Mouse (Mus musculus) cerebellum, adult 11 months (tissue): Measurements from ENCODE around the gene Cacna2d3.

Experiments
- DNase-seq: peaks from one replicate; pipeline ENCODE4 v3.0.0; 2022

Cacna2d3 gene

DNA sequence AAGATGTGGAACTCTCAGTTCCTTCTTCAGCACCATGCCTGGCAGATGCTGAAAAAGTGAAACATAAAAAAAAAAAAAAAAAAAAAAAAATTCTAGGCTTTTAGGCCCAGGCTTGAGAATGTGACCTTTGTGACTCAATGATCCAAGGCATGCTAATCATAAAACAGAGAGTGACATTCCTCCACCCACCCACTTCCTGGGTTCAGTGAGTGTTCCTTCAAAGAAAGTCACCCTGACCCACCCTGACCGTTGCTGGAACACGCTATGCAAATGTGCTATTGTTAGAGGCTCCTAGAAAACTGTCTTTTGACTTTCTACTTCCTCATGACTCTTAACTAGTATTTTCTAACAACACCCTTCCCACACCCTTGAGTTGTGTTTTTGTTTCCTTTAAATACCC, 338.9 kb downstream of the Cacna2d3 start:
- DNase-seq: no peak

DNA sequence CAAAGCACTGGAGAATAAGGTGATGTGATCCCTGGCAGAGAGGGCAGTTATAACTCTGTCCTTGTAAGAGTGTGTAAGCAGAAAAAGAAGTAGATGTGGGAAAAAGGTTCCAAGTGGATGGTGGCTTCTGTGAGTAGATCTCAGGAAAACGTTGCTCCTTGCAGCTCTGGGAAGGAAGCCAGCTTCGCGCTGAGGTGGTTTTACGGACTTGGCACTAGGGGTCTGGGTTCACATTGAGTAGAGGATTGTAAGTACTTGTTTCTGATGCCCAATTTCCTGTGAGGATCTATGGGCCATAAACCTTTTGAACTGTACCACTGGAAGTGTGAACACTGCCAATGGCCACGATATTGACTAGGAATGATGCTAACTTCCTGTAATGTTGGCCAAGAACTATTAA, 354.8 kb downstream of the Cacna2d3 start:
- no peak for DNase-seq

DNA sequence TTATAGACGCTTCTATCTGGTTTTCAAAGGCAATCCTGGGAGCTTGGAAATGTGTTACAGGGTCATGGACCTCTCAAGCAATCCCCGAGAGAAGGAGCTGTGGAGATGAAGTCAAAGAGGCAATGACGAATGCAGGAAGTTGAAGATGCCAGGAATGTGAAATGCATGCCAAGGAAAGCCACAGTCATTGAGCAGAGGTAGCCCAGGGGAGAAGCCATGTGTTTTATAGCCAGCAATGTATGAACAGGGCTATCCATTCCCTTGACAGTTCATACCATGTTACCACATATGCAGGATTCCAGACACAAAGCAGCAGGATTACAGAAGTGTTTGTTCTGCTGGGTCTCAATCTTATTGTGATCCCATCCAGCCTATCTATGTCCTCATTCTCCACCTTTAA, 359.2 kb downstream of the Cacna2d3 start:
- DNase-seq: no peak

DNA sequence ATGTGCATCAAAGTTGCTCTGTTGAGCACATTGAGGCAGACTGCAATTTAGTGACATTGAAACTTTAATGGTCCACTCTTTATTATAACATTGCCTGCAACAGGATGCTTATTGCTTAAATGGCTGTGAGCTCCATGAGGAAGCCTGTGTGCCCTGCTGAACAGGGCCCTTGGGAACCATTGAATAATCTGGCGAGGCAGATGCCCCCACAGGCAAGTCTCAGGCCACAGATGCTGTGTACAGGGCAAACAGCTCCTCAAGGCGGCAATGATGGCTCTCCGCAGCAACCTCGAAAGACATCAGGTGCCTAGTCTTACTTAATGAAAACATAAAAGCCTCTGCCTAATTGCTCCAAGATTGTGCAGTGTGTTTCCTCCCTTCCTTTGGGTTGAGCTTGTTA, 371.0 kb downstream of the Cacna2d3 start:
- no peak for DNase-seq

DNA sequence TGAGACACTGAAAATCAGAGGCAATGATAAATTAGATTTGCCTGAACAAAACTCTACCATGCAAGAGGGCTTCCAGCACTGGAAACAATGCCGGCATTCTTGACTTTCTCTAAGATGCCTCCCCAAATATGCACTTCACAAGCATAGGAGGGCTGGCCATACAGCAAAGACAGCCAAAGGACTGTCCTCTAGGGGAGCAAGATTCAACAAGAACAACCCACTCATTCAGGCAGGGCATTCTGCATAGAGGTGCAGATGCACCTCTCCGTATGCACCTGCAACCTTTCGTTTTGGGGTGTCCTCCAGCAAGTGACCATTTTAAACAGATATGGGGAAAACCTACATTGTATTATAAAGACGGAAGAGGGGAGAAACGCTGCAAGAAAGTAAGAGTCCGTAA, 380.1 kb downstream of the Cacna2d3 start:
- no peak for DNase-seq

DNA sequence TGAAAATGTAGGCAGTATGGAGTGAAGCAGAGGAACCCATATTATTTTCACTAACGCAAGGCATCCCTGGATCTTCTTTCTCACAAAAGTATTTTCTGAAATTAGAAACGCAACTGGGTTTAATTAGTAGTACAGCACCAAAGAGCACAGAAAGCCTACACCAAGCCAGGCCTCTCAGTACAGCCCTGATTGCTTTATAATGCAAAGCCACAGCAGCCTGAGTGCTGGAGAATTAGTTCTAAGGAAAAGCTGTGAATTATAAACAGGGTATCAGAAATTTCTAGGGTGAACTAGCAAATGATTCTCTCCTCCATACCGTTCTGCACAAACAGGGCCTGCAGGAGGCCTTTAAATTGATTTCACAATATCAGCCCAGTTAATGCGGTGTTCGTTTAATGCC, 380.9 kb downstream of the Cacna2d3 start:
- no peak for DNase-seq

DNA sequence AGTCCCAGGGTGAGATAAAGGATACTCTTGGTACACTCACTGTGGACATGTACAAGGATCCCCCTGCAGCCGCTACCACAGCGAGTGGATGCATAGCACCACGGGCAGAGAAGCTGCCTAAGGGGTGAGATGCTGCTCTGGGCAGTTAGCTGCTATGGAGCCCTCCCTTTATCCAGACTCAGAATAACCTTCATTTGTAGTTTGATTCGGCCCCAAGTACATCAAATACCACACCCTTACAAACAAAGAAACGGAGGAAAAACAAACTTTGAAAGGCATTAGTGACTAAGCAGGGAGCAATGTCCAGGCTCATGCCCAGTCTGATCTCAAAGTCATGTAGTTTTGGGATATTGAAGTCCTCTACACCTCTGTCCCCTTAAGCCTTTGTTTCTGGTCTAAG, 386.8 kb downstream of the Cacna2d3 start:
- DNase-seq: no peak

DNA sequence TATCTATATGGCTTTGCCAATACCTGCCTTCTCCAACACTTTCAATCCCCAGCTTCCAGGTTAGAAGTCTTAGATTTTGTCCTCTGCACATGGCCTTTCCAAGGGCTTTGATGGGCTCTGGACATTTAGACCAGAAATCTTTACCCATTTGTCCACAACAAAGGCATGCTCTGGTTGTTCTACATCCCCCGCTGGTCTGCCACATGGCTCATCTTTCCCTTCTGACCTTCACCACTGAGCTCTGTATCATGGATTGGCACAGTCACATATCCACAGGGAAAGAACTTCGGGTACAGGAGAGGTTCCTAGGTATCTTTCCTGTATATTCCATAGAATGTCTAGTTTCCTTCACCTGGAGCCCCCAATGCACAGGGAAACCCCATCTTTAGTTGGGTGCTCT, 387.4 kb downstream of the Cacna2d3 start:
- DNase-seq: peak; percentile 52

DNA sequence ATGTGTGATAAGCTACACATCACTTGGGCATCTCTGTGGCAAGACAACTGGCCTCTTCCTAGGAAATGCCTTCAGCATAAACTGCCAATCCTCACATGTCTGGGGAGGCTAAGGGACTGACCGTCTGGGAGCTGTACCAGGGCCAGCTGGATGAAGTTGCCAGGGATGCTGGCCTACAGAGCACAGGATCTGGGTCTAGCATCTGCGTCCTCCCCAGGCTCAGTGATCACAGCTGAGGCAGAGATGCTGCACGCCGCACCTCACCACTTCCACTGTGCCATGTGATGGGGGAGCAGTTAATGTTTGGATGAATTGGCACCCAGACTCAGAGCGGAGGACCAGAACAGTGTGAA, 397.3 kb downstream of the Cacna2d3 start:
- peak; percentile 58 for DNase-seq

DNA sequence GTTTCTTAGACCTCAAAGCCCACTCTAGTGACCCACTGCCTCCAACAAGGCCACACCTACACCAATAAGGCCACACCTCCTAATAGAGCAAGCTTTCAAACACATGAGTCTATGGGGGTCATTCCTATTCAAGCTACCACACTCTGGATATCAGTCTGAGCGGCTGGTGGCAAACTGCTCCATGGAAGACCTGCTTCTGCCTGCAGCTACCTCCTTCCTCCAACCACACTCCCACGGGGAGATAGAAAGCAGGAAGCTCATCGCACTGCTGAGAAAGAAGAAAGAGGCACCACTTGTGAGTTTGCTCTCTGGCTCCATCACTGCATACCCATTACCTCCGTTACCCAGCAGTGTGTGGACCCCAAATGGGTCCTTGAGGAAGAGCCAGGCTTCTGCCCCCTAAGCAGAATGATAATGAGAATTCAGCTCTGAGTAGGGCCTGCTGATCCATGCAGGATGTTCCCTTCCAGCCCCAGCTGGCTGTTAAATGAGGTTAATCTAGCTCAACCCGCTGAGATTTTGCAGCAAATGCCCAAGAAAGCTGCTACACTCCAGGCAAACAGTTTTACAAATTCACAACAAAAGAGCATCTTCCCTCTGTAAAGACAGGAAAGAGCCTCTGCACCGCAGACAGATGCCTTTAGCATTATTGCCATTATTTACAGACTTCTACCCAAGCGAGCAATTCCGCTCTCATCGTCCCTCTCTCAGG, 397.8 kb downstream of the Cacna2d3 start:
- no peak for DNase-seq

DNA sequence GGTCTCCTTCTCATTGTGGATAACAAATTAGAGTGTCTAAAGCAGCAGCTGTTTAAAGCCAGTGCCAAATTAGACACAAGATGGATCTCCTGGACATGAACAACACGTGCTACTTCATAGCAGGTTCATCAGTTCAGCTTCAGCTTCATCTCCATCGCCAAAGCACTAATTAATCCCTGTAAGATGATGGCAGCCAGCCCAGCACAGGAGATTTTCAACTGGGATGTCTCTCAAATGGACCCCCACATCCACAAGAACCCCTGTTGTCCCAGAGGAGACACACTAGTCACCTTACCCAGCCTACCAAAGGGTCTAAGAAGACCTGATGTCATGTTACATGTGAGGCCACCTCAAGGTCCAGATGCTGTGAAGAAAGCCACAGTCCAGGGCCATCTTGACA, 408.2 kb downstream of the Cacna2d3 start:
- DNase-seq: no peak

DNA sequence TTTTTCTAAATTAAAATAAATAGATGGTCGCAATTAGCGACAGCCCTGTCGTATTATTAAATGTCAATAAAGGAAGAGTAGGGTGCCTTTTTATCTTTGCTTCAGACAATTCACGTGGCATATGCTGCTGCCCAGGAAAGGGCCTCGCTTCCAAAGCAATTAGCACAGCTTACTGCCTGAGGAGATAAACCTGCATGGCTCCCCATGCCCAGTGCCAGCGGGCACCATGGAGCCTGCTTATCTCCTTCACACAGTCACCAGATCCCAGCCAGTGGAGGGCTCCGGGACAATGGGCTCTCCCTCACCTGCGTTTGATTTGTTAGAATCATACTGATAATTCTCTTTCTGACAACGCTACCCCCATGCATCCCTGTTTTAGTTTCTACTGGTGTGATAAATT, 416.0 kb downstream of the Cacna2d3 start:
- peak; percentile 12 for DNase-seq

DNA sequence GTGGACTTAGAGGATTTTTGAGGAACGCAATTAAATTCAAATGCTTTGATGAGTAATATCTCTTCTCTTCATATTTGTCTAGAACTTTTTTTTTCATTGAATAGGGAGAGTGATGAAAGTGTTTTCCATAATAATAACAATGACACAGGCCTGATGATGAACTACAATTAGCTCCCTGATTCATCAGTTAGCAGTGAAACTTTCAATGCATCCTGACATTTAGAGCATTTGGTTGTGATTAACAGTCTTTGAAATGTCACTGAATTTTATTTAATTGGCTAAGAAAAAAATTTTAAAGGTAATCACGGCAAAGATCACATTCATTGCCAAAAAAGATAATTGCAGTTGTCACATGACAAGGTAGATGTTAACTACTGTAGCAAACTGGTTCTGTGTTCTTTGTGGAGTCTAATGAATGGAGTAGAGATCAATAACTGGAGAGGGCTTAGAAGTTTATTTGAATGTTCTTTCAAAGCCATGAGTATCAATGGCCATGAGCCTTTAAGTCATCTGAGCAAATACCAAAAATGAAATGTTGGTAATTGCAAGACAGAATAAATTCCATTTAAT, 425.4 kb downstream of the Cacna2d3 start:
- DNase-seq: no peak

DNA sequence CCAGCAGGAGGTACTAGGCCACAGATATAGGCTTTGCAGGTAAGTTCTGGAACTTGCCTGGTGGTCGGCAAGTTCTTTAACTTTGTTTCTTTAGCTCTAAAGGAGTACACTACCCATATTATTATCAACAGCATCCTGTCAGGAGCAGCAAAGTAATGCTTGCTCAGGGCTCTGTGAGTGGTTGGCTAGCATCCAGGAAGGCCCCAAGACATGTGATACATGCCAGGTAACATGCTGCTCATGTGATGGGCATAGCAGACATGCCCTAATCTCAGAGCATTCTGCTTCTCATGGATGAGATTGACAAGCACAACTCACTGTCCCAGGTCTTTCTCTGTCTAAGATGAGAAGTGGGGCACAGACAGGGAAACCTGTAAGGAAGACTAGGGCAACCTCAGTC, 442.8 kb downstream of the Cacna2d3 start:
- no peak for DNase-seq

DNA sequence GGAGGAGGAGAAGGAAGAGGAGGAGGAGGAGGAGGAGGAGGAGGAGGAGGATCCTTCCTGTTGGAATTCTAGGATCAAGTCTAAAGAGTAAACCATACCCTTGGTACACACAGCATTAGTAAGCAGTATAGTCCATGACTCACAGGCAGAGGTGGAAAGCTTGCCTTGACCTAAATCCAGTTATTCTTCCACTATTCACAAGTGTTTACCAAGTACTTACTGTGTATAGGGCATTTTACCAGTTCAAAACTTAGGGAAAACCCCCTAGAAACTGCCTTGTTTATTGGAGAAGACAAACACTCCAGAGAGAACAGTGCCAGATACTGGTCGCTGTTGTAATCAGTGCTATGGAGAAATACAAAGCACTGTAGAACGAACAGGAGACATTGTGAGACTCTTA, 443.3 kb downstream of the Cacna2d3 start:
- no peak for DNase-seq

DNA sequence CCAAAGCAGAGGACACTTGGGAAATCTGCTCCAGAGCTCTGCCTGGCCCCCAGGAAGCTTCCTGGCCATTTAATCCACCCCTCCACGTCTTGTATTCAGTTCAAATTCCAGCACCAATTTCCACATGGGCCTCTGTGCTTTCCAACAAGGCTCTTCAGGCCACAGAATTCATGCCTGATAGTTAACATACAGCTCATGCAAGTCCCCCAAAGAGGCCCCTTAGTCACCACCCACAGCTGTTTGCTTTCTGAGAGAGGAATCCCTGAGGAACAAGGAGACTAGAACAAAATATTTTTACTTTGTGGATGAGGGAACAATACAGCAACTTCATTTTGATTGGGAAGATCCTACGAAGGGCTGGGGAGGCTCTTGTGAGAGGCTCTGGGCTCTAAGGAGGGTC, 444.0 kb downstream of the Cacna2d3 start:
- DNase-seq: no peak

DNA sequence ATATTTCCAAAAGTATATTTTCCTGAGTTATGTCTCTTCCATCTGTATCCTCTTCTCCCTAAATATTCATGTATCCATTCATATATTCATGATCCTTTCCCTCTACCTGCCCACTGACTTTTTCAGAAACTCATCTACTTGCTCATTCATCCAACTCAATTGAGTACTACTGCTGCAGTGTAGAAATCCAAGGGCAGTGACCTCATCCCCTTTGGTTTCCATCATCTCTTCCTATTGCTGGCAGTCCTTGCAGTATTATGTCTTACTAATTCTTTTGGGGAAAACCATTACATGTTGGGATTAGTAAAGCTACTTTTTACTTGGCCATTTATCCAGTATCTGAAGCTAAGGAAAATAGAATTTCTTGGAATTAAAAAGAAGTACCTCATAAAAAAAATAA, 447.8 kb downstream of the Cacna2d3 start:
- no peak for DNase-seq

DNA sequence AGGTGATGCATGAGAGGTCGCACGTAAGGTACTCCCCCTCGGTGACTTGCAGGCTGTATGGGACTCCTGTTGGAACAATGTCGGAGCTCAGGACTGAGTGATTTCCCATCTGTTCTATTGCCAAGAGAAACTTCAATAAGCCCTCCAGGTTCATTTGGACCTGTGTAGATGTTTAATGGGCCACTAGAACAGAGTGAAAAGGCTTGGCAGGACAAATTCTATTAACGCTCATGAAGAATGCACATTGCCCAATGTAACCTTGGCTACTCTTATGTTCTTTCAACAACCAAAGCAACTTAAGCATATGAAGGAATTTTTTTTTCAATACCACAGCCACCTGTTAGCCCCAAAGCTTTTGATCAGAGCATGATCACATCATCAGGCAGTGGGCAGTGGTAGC, 451.1 kb downstream of the Cacna2d3 start:
- DNase-seq: no peak

DNA sequence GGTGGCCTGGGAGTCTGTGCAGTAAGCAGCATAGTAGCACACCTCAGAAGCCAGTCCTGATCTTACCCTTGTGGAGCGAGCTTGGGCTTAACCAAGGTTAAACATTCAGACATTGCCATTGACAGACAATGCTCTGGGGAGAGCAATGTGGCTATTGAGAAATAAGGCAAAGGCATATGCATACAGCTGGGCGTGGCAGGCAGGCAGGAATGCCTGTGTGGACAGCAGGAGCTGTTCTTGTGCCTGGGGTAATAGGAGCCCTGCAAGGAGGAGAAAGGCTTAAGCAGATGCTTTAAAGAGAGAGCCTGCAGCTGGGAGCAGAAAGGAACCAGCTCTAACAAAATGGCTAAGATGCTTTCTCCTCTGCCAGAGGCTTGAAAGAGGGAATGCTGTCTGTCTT, 451.8 kb downstream of the Cacna2d3 start:
- no peak for DNase-seq

DNA sequence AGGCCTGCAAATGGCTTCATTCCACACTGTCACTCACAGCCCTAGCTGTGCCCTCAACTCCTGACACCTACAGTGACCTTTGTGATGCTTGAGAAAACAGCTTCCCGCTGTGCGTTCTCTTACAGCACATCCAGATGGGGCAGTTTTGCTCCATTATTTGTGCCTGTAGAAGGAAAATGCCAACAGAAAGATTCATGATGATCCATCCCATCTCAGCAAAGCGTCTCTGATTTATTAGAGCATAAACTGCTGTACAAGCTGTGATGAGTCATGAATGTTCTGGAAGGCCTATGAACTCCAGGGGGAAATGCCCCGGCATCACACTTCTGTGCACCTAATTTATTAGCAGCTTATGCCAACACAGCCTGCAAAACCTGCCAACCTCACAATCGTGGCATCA, 453.1 kb downstream of the Cacna2d3 start:
- DNase-seq: no peak

DNA sequence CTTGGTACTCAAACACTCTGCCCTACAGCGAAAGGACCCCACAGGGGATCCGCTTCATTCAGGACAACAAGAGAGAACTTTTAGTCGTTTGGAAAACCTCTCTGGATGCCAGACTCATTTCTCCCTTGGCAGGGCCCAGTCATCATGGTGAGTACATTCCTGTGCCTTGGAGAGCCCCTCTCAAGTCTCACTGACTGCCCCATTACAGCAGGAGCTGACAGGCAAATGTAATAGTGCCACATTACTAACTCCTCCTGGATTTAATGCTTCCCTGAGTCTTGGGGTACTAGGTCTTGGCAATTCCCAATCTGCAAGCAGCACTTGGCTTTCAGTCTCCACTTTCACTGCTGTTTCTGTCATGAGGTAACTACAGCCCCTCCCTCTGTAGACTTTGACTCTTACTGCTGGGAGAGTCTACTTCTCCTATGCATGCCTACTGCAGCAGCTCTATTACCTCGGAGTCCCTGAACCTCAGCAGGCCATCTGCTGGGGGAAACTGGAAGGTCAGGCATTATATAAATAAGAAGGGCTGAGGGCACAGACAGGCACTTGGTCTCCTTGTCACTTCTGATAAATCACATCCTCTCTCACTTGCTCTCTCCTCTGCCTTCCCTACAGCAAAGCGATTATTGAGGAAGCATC, 454.3 kb downstream of the Cacna2d3 start:
- DNase-seq: no peak

DNA sequence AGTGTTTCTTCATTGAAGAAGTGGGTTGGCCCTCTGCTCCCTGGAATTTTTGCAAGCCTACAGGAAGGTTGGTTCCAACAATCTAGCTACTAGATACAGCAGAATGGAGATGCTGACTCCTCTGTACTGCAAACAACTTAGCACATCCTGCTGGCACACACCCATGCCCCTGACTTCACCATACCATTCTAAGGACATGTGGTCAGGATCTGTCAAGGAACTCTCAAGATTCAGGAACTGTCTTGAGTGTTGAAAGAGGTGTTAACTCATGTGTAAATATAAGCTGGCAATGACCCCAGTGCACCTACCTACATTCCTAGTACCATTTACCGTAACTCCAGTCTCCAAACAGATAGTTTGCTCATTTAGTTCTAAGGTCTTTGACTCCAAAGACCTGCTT, 461.0 kb downstream of the Cacna2d3 start:
- no peak for DNase-seq

DNA sequence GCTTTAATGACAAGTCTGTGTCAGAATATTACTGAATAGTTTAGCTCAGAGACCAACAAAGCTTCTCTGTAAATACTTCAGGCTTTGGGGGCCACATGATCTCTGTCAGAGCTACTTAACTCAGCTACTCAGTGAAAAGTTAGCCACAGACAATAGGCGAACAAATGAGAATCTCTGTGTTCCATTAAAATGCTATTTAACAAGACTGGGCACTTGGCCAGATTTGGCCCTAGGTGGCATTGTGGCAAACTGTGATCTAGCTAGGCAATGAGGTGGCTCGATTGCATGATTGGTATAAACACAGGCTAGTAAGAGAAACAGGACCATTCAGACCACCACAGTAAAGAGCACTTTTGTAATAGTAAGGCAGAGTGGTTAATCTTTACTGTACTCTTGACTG, 478.1 kb downstream of the Cacna2d3 start:
- DNase-seq: no peak

DNA sequence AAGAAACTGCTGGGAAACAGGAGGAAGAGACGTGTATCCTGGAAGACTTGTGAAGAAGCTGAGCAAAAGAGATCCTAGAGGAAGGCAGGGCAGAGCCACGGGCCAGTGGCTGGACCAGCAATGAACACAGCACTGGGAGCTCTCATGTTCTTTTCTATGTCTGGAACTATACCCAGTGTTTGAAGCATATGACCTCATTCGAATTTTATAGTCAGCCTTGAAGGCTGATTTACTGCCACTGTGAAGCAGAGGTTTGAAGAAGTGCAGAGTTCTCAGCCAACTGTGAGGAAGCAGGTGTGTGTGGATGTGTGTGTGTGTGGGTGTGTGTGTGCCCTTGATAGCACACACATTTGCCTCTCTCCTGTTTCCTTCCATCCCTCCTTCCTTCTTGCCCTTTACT, 483.2 kb downstream of the Cacna2d3 start:
- DNase-seq: no peak
